ENCODE assay signal across 8 mouse cellular contexts in genomic region chr17:29095201-29095733, GRCm38 (mm10). TPM values are rescaled to one million over a fixed set of nuclear protein-coding genes. Genes with fewer than 3 reads are reported as not detected.
A peak's percentile ranks its signal among the peaks of the same experiment; 100 is the strongest.
DNase-seq lines count a peak whose midpoint lies in the region; ATAC-seq lines count a peak whose summit lies in the region.

No protein-coding gene starts in this region.

- peak overlapping the region; percentile 61 to 74 for H3K27ac ChIP-seq in heart, embryonic 14.5 days (replicated peaks in 1 of 2; ENCODE audit: control insufficient read depth in 1 of 2, insufficient read depth in 1 of 2, low read depth in 2 of 2, low read length in 2 of 2)
- 0 out of 2 replicates have a peak overlapping the region, but pooled peaks have one; percentile 3 for H3K27ac ChIP-seq in liver, embryonic 12.5 days

- peak; percentile 88 for ATAC-seq in CD4-positive, CD25-positive, alpha-beta regulatory T cell, adult 4 months
- peak; percentile 68 for ATAC-seq in heart, embryonic 14.5 days (ENCODE audit: insufficient number of reproducible peaks, insufficient read depth, low FRiP score, low read depth)
- ATAC-seq in liver, embryonic 12.5 days = peak; percentile 62

- peak overlapping the region; percentile 77 for H3K9ac ChIP-seq in heart, embryonic 14.5 days (ENCODE audit: low read length)
- H3K9ac ChIP-seq in liver, embryonic 12.5 days = peak overlapping the region; percentile 61

- H3K4me1 ChIP-seq in heart, embryonic 14.5 days (ENCODE audit: control insufficient read depth in 2 of 2, insufficient read depth in 2 of 2, low read length in 2 of 2) = peaks cover 7 to 12% of the 10 kb centered on the region in 2 experiments; a peak in 3 of 4 replicates
- peaks cover 38% of the 10 kb centered on the region for H3K4me1 ChIP-seq in liver, embryonic 12.5 days

- no peaks in the 10 kb centered on the region for H3K9me3 ChIP-seq in heart, embryonic 14.5 days (ENCODE audit: control insufficient read depth, low read length)
- H3K9me3 ChIP-seq in liver, embryonic 12.5 days (replicated peaks) = no peaks in the 10 kb centered on the region

- no peaks in the 10 kb centered on the region; the same call in 1 of the 2 replicates for H3K27me3 ChIP-seq in heart, embryonic 14.5 days (ENCODE audit: control insufficient read depth, insufficient read depth, low read length)
- H3K27me3 ChIP-seq in liver, embryonic 12.5 days (replicated peaks) = peaks cover 55% of the 10 kb centered on the region
- H3K27me3 ChIP-seq in splenic B cell, adult 2 months (ENCODE audit: control insufficient read depth, insufficient read depth, low read length, poor library complexity, severe bottlenecking) = no peaks in the 10 kb centered on the region

- H3K4me2 ChIP-seq in heart, embryonic 14.5 days (ENCODE audit: low read length) = peak overlapping the region; percentile 92
- H3K4me2 ChIP-seq in liver, embryonic 12.5 days = peak overlapping the region; percentile 89

- H3K4me3 ChIP-seq in heart, embryonic 14.5 days (ENCODE audit: control insufficient read depth in 1 of 2, insufficient read depth in 1 of 2, low read depth in 1 of 2, low read length in 2 of 2) = peak overlapping the region; percentile 58 to 63
- H3K4me3 ChIP-seq in liver, embryonic 12.5 days = peak overlapping the region; percentile 59

- 0% methylated on average over 44 of the region's 44 CpGs for WGBS in heart, embryonic 14.5 days
- 2% methylated on average over 44 of the region's 44 CpGs for WGBS in liver, embryonic 12.5 days (ENCODE audit: insufficient replicate concordance)

- DNase-seq in c-Kit-negative CD71-positive TER-119-positive erythroid progenitor cells, embryonic 14.5 days (ENCODE audit: low read depth, low spot score) = peak; percentile 80
- DNase-seq in fibroblast of lung, adult 2 months (ENCODE audit: low read depth) = peak; percentile 91
- peak; percentile 96 for DNase-seq in kidney, postnatal 14 days
- peak; percentile 97 for DNase-seq in naive thymus-derived CD4-positive, alpha-beta T cell, adult 2 months (ENCODE audit: low read depth)
- DNase-seq in splenic B cell, adult 2 months (ENCODE audit: low read depth, low spot score) = peak; percentile 96

- H3K36me3 ChIP-seq in heart, embryonic 14.5 days (ENCODE audit: control insufficient read depth, insufficient read depth, low read length) = peaks cover 16% of the 10 kb centered on the region; the same call in 1 of the 2 replicates
- no peaks in the 10 kb centered on the region for H3K36me3 ChIP-seq in liver, embryonic 12.5 days
- no peaks in the 10 kb centered on the region for H3K36me3 ChIP-seq in splenic B cell, adult 2 months (ENCODE audit: control insufficient read depth, insufficient read depth, low read length, poor library complexity, severe bottlenecking)

RNA-seq across cellular contexts. Expression of gene Cdkn1a, which starts 4.5 kb away (rescaled TPM):
- polyA plus RNA-seq in CD4-positive, CD25-positive, alpha-beta regulatory T cell, adult 4 months (2017; shearing (Covaris generic)) = 1 to 10 TPM; 2.5 to 4.6 TPM
- polyA plus RNA-seq in heart, embryonic 14.5 days (2014; fragmentation: Nextera tagmentation; extraction: Ambion mirVana) = 51.7 and 57.7 TPM in 2 replicates
- 8.3 and 9.6 TPM in 2 replicates for polyA plus RNA-seq in liver, embryonic 12.5 days (2016; fragmentation: Nextera tagmentation; extraction: Ambion mirVana)

RNA-seq across cellular contexts. Expression of gene Rab44, which starts 18.7 kb away (rescaled TPM):
- not detected for polyA plus RNA-seq in CD4-positive, CD25-positive, alpha-beta regulatory T cell, adult 4 months (2017; shearing (Covaris generic))
- 0.23 and 0.36 TPM in 2 replicates for polyA plus RNA-seq in heart, embryonic 14.5 days (2014; fragmentation: Nextera tagmentation; extraction: Ambion mirVana)
- 5.0 and 5.4 TPM in 2 replicates for polyA plus RNA-seq in liver, embryonic 12.5 days (2016; fragmentation: Nextera tagmentation; extraction: Ambion mirVana)

Comparison
In these comparisons a context has a peak if more than half of its experiments do, and no peak if none do; other contexts are left out.
1. Peak in every context shown above with its lines: DNase-seq, ATAC-seq, H3K4me3 ChIP-seq and H3K27ac ChIP-seq.